Mouse (Mus musculus): Measurements from ENCODE around the gene Fgl2. TPM values are rescaled to one million over a fixed set of nuclear protein-coding genes. Genes with fewer than 3 reads are reported as not detected.

The Fgl2 gene
- 60.0 TPM for polyA plus RNA-seq (2017; shearing (Covaris generic))

DNA sequence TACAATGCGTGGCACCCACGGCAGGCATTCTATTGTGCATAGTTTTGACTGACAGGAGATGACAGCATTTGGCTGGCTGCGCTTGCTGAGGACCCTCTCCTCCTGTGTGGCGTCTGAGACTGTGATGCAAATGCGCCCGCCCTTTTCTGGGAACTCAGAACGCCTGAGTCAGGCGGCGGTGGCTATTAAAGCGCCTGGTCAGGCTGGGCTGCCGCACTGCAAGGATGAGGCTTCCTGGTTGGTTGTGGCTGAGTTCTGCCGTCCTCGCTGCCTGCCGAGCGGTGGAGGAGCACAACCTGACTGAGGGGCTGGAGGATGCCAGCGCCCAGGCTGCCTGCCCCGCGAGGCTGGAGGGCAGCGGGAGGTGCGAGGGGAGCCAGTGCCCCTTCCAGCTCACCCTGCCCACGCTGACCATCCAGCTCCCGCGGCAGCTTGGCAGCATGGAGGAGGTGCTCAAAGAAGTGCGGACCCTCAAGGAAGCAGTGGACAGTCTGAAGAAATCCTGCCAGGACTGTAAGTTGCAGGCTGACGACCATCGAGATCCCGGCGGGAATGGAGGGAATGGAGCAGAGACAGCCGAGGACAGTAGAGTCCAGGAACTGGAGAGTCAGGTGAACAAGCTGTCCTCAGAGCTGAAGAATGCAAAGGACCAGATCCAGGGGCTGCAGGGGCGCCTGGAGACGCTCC, at the start of gene Fgl2:
Gene Fgl2, plus strand, starts transcription at position 150 of the 687 bp plus-strand sequence.

DNA sequence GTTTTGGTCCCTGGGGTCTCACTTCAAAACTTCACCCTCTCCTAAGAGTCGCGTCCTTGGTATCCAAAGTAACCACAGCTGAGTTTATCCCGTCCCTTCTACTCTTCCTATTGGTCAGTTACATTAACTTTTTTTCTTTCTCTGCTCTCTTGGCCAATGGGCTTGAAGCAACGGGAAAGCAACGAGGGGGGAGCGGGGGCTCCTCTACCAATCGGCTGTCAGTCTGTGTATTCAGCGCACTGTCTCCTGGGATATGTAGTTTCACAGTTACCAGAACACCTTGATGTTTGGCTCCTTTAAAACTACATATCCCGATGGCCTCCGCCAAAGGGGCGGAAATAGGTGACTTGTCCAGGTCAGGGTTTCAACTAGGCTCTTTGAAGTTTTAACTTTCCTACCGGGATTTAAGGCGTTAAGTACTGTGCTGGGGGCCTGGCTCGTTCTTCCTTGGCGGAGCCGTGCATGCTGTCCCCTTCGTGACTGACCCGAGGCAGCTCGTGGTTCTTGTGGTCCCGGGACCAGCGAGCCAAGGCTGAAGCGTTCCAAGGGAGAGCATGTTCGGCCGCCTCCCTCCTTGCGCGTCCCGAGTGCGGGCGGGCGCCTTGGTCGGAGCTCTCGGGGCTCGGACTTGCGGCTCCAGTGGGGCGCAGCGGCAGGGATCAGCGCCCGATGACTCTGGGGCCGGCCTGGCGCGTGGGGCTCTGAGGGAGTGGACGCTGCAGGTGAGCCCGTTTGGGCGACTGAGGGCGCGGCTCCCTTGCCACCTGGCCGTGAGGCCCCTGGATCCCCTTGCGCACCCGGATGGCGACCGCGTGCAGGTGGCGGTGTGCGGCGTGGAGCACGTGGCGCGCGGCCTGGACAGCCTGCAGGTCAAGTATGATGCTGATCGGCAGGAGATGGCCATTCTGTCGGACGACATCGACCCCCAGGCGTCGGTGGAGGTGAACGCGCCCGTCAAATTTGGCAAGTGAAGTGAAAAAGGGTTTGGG, 52.5 kb downstream of the Fgl2 start, which contains the start of the genes Ccdc146 and Fam185a:
Gene Ccdc146, minus strand, starts transcription at position 64 of the 989 bp plus-strand sequence.
Gene Fam185a, plus strand, starts transcription at position 345 of the 989 bp plus-strand sequence.

Other genes with a start within 250 kb of the Fgl2 start
- gene Gsap, start 186.4 kb upstream of the Fgl2 start, polyA plus RNA-seq (2017; shearing (Covaris generic)): 52.2 TPM
- gene Ccdc146, start 52.0 kb downstream of the Fgl2 start, polyA plus RNA-seq (2017; shearing (Covaris generic)): 0.17 TPM
- 4.1 TPM for gene Fam185a, start 52.3 kb downstream of the Fgl2 start, polyA plus RNA-seq (2017; shearing (Covaris generic))
- not detected for gene Lrrc17, start 170.9 kb downstream of the Fgl2 start, polyA plus RNA-seq (2017; shearing (Covaris generic))